Mouse (Mus musculus): ENCODE data around the gene Itpkb.

The Itpkb gene

DNA sequence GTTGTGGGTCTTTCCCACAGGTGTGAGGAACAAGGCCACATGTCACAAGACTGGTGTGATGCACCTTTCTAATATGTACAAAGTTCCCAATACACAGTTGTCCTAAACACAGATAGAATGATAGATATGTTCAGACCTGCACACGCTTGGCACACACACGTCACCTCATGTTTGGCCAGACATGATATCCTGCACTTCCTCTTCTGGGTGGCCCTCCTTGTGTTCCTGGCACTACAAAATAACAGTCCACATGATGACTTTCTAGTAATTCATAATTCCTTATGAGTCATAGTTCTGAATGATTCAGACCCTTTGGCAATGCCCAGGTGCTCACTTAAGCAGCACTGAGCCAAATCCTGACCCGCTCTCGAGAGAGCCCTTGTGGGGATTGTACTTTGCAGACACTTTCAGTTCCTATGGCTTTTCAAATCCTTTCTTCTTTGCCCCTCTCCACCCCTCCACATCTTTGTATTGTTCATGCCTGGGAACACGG, 132.7 kb downstream of the Itpkb start:
- WGBS, result 68% methylated on average over 5 of the region's 5 CpGs

DNA sequence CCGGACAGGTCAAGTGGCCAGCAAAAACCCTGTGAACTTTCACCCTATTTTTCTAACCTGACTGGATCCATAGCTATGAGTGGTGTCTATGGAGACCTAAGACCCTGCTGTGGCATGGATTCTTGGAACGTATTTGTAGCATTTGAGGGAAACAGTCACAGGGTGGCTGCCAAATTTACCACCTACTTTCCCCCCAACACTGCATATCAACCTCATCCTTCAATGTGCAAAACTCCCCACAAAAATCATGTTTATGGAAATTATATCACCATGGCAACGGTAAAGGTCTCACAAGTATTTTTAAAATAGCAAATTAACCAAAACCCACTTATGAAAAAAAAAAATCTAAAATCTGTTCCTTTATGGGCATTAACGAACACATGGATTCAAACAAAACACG, 134.1 kb downstream of the Itpkb start:
- WGBS, result 58% methylated on average over 5 of the region's 5 CpGs

- 43% methylated on average over 5 of the region's 5 CpGs for WGBS
Observed at GRCm38 (mm10) chr1:180465620-180466019, 135.3 kb downstream of the Itpkb start.

DNA sequence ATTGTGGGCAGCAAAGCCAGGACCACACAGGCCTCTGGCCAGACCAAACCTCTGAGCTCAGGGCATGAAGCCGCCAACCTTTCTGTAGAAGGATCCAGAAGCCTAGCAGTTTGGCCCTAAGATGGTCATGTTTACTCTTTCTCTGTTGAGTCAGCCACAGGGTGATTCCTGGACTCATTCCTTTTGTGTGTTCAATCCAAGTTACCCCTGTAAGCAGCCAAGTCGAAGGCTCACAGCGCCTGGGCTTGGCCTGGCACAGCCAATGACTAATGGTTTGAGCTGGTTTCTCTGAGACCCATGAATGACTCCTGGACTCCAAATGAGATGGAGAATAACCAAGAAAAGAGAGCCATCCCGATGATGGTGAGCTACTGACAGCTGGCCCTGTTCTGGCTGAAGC, 137.7 kb downstream of the Itpkb start:
- 88% methylated on average over 4 of the region's 4 CpGs for WGBS

Measured in cerebral cortex, adult 2 months (tissue).